Mouse (Mus musculus): ENCODE results near the gene Scarf1. TPM values are rescaled to one million over a fixed set of nuclear protein-coding genes. Genes with fewer than 3 reads are reported as not detected.
A peak's percentile ranks its signal among the peaks of the same experiment; 100 is the strongest.
"Not testable (repeated sequence)": the region's sequence is repeated elsewhere in the genome, so short reads cannot be mapped to it uniquely, and the experiment has no call there.

Scarf1 gene
- polyA plus RNA-seq, 1 experiment, result 5.9 TPM

GRCm38 (mm10) chr11:75552906-75553482 lies 39.7 kb downstream of the Scarf1 start:
- TF ChIP-seq CTCF (IDR thresholded peaks at IDR 0.05; ENCODE audit: borderline replicate concordance, extremely low read depth, insufficient read depth, insufficient read length), result no peak
- TF ChIP-seq POLR2A (IDR thresholded peaks at IDR 0.05; ENCODE audit: borderline replicate concordance, extremely low read depth, insufficient read depth, insufficient read length, poor library complexity, severe bottlenecking), result no peak

GRCm38 (mm10) chr11:75556006-75556405 lies 42.7 kb downstream of the Scarf1 start:
- not testable (repeated sequence) for DNase-seq (ENCODE audit: low read depth)

More at GRCm38 (mm10) chr11:75552906-75553482, 39.7 kb downstream of the Scarf1 start:
- no peak for DNase-seq (ENCODE audit: low read depth)

GRCm38 (mm10) chr11:75557142-75557541 lies 43.8 kb downstream of the Scarf1 start:
- DNase-seq (ENCODE audit: low read depth), result no peak
- no peak for TF ChIP-seq POLR2A (IDR thresholded peaks at IDR 0.05; ENCODE audit: borderline replicate concordance, extremely low read depth, insufficient read depth, insufficient read length, poor library complexity, severe bottlenecking)
- TF ChIP-seq CTCF (IDR thresholded peaks at IDR 0.05; ENCODE audit: borderline replicate concordance, extremely low read depth, insufficient read depth, insufficient read length), result no peak

- peak; percentile 35; the same call in 1 of the 2 replicates for TF ChIP-seq CTCF (IDR thresholded peaks at IDR 0.05; ENCODE audit: borderline replicate concordance, extremely low read depth, insufficient read depth, insufficient read length)
- no peak for TF ChIP-seq POLR2A (IDR thresholded peaks at IDR 0.05; ENCODE audit: borderline replicate concordance, extremely low read depth, insufficient read depth, insufficient read length, poor library complexity, severe bottlenecking)
- DNase-seq (ENCODE audit: low read depth), result no peak
Measured at GRCm38 (mm10) chr11:75558101-75558500, 44.8 kb downstream of the Scarf1 start.

- no peak for DNase-seq (ENCODE audit: low read depth)
- TF ChIP-seq POLR2A (IDR thresholded peaks at IDR 0.05; ENCODE audit: borderline replicate concordance, extremely low read depth, insufficient read depth, insufficient read length, poor library complexity, severe bottlenecking), result no peak
- TF ChIP-seq CTCF (IDR thresholded peaks at IDR 0.05; ENCODE audit: borderline replicate concordance, extremely low read depth, insufficient read depth, insufficient read length), result no peak
Measured at GRCm38 (mm10) chr11:75559870-75560504, 46.6 kb downstream of the Scarf1 start.

GRCm38 (mm10) chr11:75560530-75561409 lies 47.4 kb downstream of the Scarf1 start:
- no peak for DNase-seq (ENCODE audit: low read depth)
- TF ChIP-seq POLR2A (IDR thresholded peaks at IDR 0.05; ENCODE audit: borderline replicate concordance, extremely low read depth, insufficient read depth, insufficient read length, poor library complexity, severe bottlenecking) (no peak), CTCF (IDR thresholded peaks at IDR 0.05; ENCODE audit: borderline replicate concordance, extremely low read depth, insufficient read depth, insufficient read length) (no peak)

- no peak for DNase-seq (ENCODE audit: low read depth)
- no peak for TF ChIP-seq CTCF (IDR thresholded peaks at IDR 0.05; ENCODE audit: borderline replicate concordance, extremely low read depth, insufficient read depth, insufficient read length)
- TF ChIP-seq POLR2A (IDR thresholded peaks at IDR 0.05; ENCODE audit: borderline replicate concordance, extremely low read depth, insufficient read depth, insufficient read length, poor library complexity, severe bottlenecking), result no peak
Measured at GRCm38 (mm10) chr11:75561410-75561791, 48.1 kb downstream of the Scarf1 start.

- DNase-seq (ENCODE audit: low read depth), result no peak
- no peak for TF ChIP-seq POLR2A (IDR thresholded peaks at IDR 0.05; ENCODE audit: borderline replicate concordance, extremely low read depth, insufficient read depth, insufficient read length, poor library complexity, severe bottlenecking)
- TF ChIP-seq CTCF (IDR thresholded peaks at IDR 0.05; ENCODE audit: borderline replicate concordance, extremely low read depth, insufficient read depth, insufficient read length), result no peak
Measured at GRCm38 (mm10) chr11:75562840-75563239, 49.5 kb downstream of the Scarf1 start.

- TF ChIP-seq CTCF (IDR thresholded peaks at IDR 0.05; ENCODE audit: borderline replicate concordance, extremely low read depth, insufficient read depth, insufficient read length) (no peak), POLR2A (IDR thresholded peaks at IDR 0.05; ENCODE audit: borderline replicate concordance, extremely low read depth, insufficient read depth, insufficient read length, poor library complexity, severe bottlenecking) (no peak)
Measured at GRCm38 (mm10) chr11:75563851-75564548, 50.7 kb downstream of the Scarf1 start.

GRCm38 (mm10) chr11:75565849-75566248 lies 52.5 kb downstream of the Scarf1 start:
- no peak for DNase-seq (ENCODE audit: low read depth)
- TF ChIP-seq POLR2A (IDR thresholded peaks at IDR 0.05; ENCODE audit: borderline replicate concordance, extremely low read depth, insufficient read depth, insufficient read length, poor library complexity, severe bottlenecking) (no peak), CTCF (IDR thresholded peaks at IDR 0.05; ENCODE audit: borderline replicate concordance, extremely low read depth, insufficient read depth, insufficient read length) (no peak)

More at GRCm38 (mm10) chr11:75563851-75564548, 50.7 kb downstream of the Scarf1 start:
- no peak for DNase-seq (ENCODE audit: low read depth)

All from brain, embryonic 14.5 days (tissue).